Mouse (Mus musculus) CD4-positive helper T cell, adult 2 months (primary cell): ENCODE measurements around the gene Col6a4.

Experiments
- DNase-seq: peaks from one replicate; pipeline ENCODE4 v3.0.0-alpha.2; 2012; ENCODE audit warnings: low read depth, missing footprints, low spot score

The Col6a4 gene

DNA sequence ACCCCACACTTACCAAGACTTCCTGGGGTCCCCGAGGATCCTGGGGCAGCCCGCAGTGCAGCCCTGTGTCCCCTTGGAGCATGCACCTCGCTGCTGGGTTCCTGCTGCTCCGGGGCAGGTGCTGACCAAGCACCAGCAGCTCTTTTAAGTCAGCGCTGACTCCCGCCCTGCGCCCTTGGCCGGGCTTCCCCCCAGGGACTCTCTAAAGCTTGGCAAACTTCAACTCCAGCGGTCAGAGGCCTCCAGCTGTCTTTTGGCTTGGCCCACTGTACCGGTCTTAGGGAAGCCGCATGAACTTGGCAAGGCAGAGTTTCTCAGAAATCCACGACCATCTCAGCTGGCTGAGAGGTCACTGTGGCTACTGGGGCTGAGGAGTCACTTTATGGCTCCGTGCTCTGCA lies 136.1 kb downstream of the Col6a4 start, which contains the start of gene Col6a5:
Col6a5 (minus strand) TSS at position 111 of the 400 bp plus-strand sequence.
- no peak for DNase-seq

DNA sequence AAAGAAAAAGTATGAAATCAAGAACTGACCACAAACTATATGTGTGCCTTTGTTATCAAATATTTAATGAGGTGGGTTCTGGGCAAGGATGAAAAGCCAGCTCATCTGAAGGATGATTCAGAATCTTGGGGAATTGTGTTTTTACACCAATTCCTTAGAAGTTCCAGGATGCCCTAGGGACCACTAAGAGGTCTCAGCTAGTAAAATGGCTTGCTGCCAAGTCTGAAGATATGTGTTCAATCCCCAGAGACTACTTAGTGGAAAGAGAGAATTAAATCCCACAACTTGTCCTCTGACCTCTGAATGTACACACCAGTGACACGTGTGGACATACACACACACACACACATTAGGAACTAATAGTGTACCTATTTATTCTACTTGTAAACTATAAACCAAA lies 137.5 kb downstream of the Col6a4 start:
- no peak for DNase-seq

DNA sequence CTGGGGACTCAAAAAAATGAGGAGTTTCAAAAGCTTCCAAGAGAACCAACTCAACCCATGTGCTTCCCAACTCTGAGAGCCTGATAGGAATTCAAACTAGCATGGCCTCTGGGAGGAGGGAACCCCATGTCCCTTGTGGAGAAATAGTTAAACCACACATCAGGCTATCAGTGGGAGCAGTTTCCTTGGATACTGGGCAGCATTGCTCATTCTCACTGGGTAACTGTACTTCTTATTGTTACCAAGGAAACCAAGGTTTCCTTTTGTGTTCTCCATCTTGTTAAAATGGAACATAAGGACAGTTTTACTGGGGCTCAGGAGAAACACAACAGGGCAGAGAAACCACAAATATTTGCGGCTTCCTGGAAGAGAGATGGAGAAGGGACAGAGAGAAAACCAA lies 146.8 kb downstream of the Col6a4 start:
- DNase-seq, result no peak

DNA sequence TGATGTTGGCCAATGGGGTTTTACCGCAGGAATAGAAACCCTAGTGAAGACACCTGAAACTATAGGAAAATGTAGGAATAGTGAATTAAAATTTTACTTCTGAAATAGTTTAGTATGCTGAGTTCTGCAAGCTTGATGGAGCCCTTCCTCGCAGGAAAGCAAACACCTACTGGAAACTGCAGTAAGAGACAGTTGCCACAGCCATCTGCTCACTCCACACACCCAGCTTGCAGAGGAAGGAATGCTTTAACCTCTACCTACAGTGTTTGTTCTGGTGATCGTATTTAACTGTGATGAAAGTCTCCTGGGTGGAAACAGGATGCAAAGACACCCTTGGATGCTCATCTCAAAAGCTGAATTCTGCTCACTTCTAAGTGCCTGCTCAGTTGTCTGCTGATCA lies 149.0 kb downstream of the Col6a4 start:
- DNase-seq, result no peak
